Mouse (Mus musculus) CH12.LX (cell line): ENCODE measurements at regions not wholly inside any gene's neighbourhood (a gene's known extent, or its start where the extent isn't known, plus 50 kb on each side); places are given as distances from the start of the nearest gene placed in this dataset.

Experiments used
- DNase-seq: peaks from one replicate; pipeline ENCODE4 v3.0.0-alpha.2; 2013; ENCODE audit errors: extremely low read depth
- H3K27ac ChIP-seq: 2 replicates; pipeline ENCODE4 v1.5.1; 2012; ENCODE audit warnings: low read depth, mild to moderate bottlenecking, control low read depth, moderate library complexity; ENCODE audit not compliant: insufficient read depth
- H3K27me3 ChIP-seq: replicated peaks from 2 replicates; pipeline ENCODE3; 2012; ENCODE audit warnings: inconsistent platforms
- H3K36me3 ChIP-seq, 2 experiments: replicated peaks in 1 of 2; 2 replicates each; pipeline versions ENCODE3 to v1.6.1; 2012; ENCODE audit warnings: inconsistent platforms in 1 of 2, low read length in 1 of 2, mild to moderate bottlenecking in 1 of 2, mixed read lengths in 1 of 2, moderate library complexity in 1 of 2; ENCODE audit not compliant: control insufficient read depth in 1 of 2, insufficient read depth in 1 of 2
- H3K4me1 ChIP-seq, 2 experiments: 2 replicates each; pipeline ENCODE4 v1.6.1; 2012; ENCODE audit warnings: inconsistent platforms in 1 of 2, moderate library complexity in 1 of 2; ENCODE audit not compliant: insufficient read depth in 2 of 2, control insufficient read depth in 1 of 2
- H3K4me2 ChIP-seq: 2 replicates; pipeline ENCODE4 v1.6.1; 2012; ENCODE audit warnings: low read depth, mild to moderate bottlenecking, control low read depth; ENCODE audit not compliant: poor library complexity, insufficient read depth, severe bottlenecking
- H3K4me3 ChIP-seq, 3 experiments: fragments of 150-350 bp in 1 of 3; sonication (generic) in 1 of 3; replicated peaks in 1 of 3; 2 replicates each; pipeline versions ENCODE3 to v1.5.1; 2011 to 2012; ENCODE audit warnings: low read depth in 2 of 3, low read length in 2 of 3, mild to moderate bottlenecking in 2 of 3, moderate library complexity in 2 of 3, control low read depth in 1 of 3, improper control_type of control experiment in 1 of 3, inconsistent platforms in 1 of 3, mixed read lengths in 1 of 3; ENCODE audit not compliant: poor library complexity in 1 of 3
- H3K79me2 ChIP-seq: replicated peaks from 2 replicates; pipeline ENCODE4 v1.6.1; 2012; ENCODE audit warnings: mild to moderate bottlenecking, moderate library complexity; ENCODE audit not compliant: control insufficient read depth, poor library complexity, insufficient read depth, severe bottlenecking; ENCODE audit errors: extremely low read depth
- H3K9ac ChIP-seq: 2 replicates; pipeline ENCODE4 v1.6.1; 2012; ENCODE audit warnings: low read depth, mild to moderate bottlenecking, control low read depth, moderate library complexity; ENCODE audit not compliant: insufficient read depth
- H3K9me3 ChIP-seq: replicated peaks from 2 replicates; pipeline ENCODE3; 2012; ENCODE audit warnings: low read length, inconsistent platforms, mixed read lengths
- ELF1 ChIP-seq: IDR thresholded peaks from 2 replicates; pipeline ENCODE4 v1.6.1; 2014; ENCODE audit warnings: low read depth, mild to moderate bottlenecking, inconsistent platforms, low read length, improper control_type of control experiment
- ETS1 ChIP-seq: conservative IDR thresholded peaks from 2 replicates; pipeline ENCODE4 v1.6.1; 2012; ENCODE audit warnings: low read depth, mild to moderate bottlenecking, inconsistent platforms, low read length, improper control_type of control experiment, moderate library complexity
- HCFC1 ChIP-seq: IDR thresholded peaks from 2 replicates; pipeline ENCODE4 v1.6.1; 2012; ENCODE audit warnings: low read depth, mild to moderate bottlenecking, inconsistent platforms, low read length, improper control_type of control experiment
- IRF4 ChIP-seq: IDR thresholded peaks from 2 replicates; pipeline ENCODE4 v1.6.1; 2014; ENCODE audit warnings: low read depth, mild to moderate bottlenecking, inconsistent platforms, low read length, improper control_type of control experiment
- JUND ChIP-seq: conservative IDR thresholded peaks from 2 replicates; pipeline ENCODE4 v1.6.1; 2011; ENCODE audit warnings: low read depth, low read length, improper control_type of control experiment
- KAT2A ChIP-seq: IDR thresholded peaks from 2 replicates; pipeline ENCODE4 v1.6.1; 2012; ENCODE audit warnings: low read length, improper control_type of control experiment, inconsistent platforms; ENCODE audit not compliant: insufficient replicate concordance
- MAFK ChIP-seq: IDR thresholded peaks from 2 replicates; pipeline ENCODE4 v1.6.1; 2011; ENCODE audit warnings: low read length, improper control_type of control experiment; ENCODE audit not compliant: insufficient replicate concordance
- MEF2A ChIP-seq: IDR thresholded peaks from 2 replicates; pipeline ENCODE4 v1.6.1; 2014; ENCODE audit warnings: low read depth, mild to moderate bottlenecking, inconsistent platforms, low read length, improper control_type of control experiment, borderline replicate concordance
- MXI1 ChIP-seq: IDR thresholded peaks from 2 replicates; pipeline ENCODE4 v1.6.1; 2011; ENCODE audit warnings: mild to moderate bottlenecking, low read depth, low read length, improper control_type of control experiment
- NELFE ChIP-seq: IDR thresholded peaks from 2 replicates; pipeline ENCODE4 v1.6.1; 2011; ENCODE audit warnings: low read depth, low read length, improper control_type of control experiment
- PAX5 ChIP-seq: IDR thresholded peaks from 2 replicates; pipeline ENCODE4 v1.6.1; 2012; ENCODE audit warnings: low read length, inconsistent platforms, mixed read lengths
- POLR2AphosphoS2 ChIP-seq: IDR thresholded peaks from 2 replicates; pipeline ENCODE4 v1.6.1; 2011; ENCODE audit warnings: low read depth, low read length, improper control_type of control experiment
- SMC3 ChIP-seq: IDR thresholded peaks from 2 replicates; pipeline ENCODE4 v1.6.1; 2011; ENCODE audit warnings: low read depth, low read length, improper control_type of control experiment
- USF1 ChIP-seq: IDR thresholded peaks from 2 replicates; pipeline ENCODE4 v1.6.1; 2014; ENCODE audit warnings: low read depth, mild to moderate bottlenecking, inconsistent platforms, low read length, improper control_type of control experiment
- USF2 ChIP-seq: conservative IDR thresholded peaks from 2 replicates; pipeline ENCODE4 v1.6.1; 2011; ENCODE audit warnings: low read depth, low read length, improper control_type of control experiment
- ZC3H11A ChIP-seq: IDR thresholded peaks from 2 replicates; pipeline ENCODE4 v1.6.1; 2012; ENCODE audit warnings: low read depth, mild to moderate bottlenecking, inconsistent platforms, low read length, improper control_type of control experiment
- ZKSCAN1 ChIP-seq: IDR thresholded peaks from 2 replicates; pipeline ENCODE4 v1.6.1; 2012; ENCODE audit warnings: low read depth, inconsistent platforms, low read length, improper control_type of control experiment, borderline replicate concordance
- dilution Hi-C: fragments of 300-500 bp; cut with MboI; formaldehyde crosslinking; loops from 2 replicates; pipeline ENCODE4 v1.14.3; 2020; ENCODE audit warnings: low sequenced_read_pairs; ENCODE audit not compliant: extremely low pct_unique_long_range_greater_than_20kb, extremely low pct_ligation_motif_present
- in situ Hi-C: fragments of 300-500 bp; cut with MboI; formaldehyde crosslinking; loops from 3 replicates; pipeline ENCODE4 v1.14.3; 2019; ENCODE audit warnings: low sequenced_read_pairs, low pct_ligation_motif_present, low pct_unique_long_range_greater_than_20kb, mixed read lengths

DNA sequence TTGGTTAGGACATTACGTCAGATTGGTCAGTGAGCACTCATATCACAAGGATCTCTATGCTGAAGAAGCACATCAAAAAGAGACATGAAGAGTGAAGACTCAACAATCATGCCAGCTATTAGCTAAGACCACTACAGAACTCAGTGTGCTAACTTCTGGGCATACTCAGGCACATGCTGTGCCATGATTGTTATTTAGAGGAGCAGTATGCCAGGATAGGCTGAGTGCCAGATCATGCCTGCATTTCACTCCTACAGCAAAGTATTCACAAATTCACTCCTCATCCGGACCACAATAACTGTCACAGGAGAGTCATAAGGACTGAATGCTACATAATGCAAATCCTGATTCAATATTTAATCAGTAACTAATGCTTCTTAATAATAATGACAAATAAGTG lies 355.8 kb downstream of the Mdfic start:
- Histone ChIP-seq H3K36me3 (no peaks in the 10 kb centered on the region), H3K4me3 (no peak overlapping the region), H3K27ac (no peak overlapping the region), H3K4me1 (no peaks in the 10 kb centered on the region), H3K4me2 (no peak overlapping the region), H3K9ac (no peak overlapping the region), H3K27me3 (no peaks in the 10 kb centered on the region), H3K9me3 (no peaks in the 10 kb centered on the region), H3K79me2 (no peaks in the 10 kb centered on the region)
- dilution Hi-C loops (no loop called here), in situ Hi-C loops (no loop called here)
- no peak for DNase-seq
- TF ChIP-seq NELFE = no peak
- no peak for TF ChIP-seq JUND
- TF ChIP-seq KAT2A = no peak
- TF ChIP-seq PAX5 = no peak
- no peak for TF ChIP-seq ETS1
- TF ChIP-seq USF2 = no peak
- no peak for TF ChIP-seq ZKSCAN1
- TF ChIP-seq MAFK = no peak

DNA sequence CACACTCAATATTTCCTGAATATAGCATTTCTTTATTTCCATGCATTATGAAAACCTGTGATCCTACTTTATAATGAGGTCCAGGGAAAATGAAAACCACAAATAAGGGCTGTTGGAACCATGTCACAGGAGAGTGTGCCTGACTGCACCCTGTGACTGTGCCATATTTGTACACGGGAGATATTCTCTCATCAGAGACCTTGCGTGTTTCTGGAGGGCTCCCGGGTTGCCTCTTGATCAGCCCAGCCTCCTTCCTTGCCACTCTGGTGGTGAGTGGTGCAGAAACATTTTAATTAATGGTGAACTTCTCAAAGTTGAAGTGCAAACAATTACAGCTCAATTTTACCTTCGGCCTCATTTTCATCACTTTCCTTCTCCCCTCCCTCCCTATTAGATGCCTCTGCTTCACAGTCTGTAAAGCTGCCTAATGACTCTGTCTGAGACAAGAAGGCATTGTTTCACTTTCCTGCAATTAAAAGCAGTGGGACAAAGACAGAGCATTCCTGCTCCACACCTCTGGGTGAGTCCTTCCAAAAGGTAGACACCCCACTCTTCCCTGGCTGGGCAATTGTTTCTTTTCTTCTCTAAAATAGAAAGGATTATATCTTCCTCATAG lies 356.8 kb downstream of the Mdfic start:
- Histone ChIP-seq H3K4me2 (no peak overlapping the region), H3K9ac (no peak overlapping the region), H3K79me2 (no peaks in the 10 kb centered on the region), H3K27me3 (no peaks in the 10 kb centered on the region), H3K4me3 (no peak overlapping the region), H3K4me1 (no peaks in the 10 kb centered on the region), H3K36me3 (no peaks in the 10 kb centered on the region), H3K9me3 (no peaks in the 10 kb centered on the region), H3K27ac (no peak overlapping the region)
- TF ChIP-seq ZC3H11A = no peak
- no peak for TF ChIP-seq USF1
- no peak for TF ChIP-seq ELF1
- TF ChIP-seq MXI1 = no peak
- no peak for TF ChIP-seq HCFC1
- TF ChIP-seq SMC3 = no peak
- no peak for TF ChIP-seq POLR2AphosphoS2
- TF ChIP-seq MEF2A = no peak
- TF ChIP-seq IRF4 = no peak
- no peak for DNase-seq
- dilution Hi-C loops = no loop called here
- in situ Hi-C loops = no loop called here
